Mouse (Mus musculus) kidney, embryonic 14.5 days (tissue): ENCODE data around the gene Klhl15. TPM values are rescaled to one million over a fixed set of nuclear protein-coding genes. Genes with fewer than 3 reads are reported as not detected.
A peak's percentile ranks its signal among the peaks of the same experiment; 100 is the strongest.

Experiments
- ATAC-seq: fragments of 200-750 bp; cut with Nextera tagmentation; 2 replicates; pipeline ENCODE4 v1.8.0; 2017; ENCODE audit warnings: moderate number of reproducible peaks, mild to moderate bottlenecking, moderate TSS enrichment, moderate library complexity; ENCODE audit not compliant: low FRiP score, low TSS enrichment
- H3K27ac ChIP-seq: fragments of 300-500 bp; sonication (generic); 2 replicates; pipeline ENCODE4 v1.5.1; 2014; ENCODE audit warnings: low read depth, mild to moderate bottlenecking, low read length, moderate library complexity, mixed read lengths
- H3K27me3 ChIP-seq: fragments of 300-500 bp; sonication (generic); 2 replicates; pipeline ENCODE4 v1.6.1; 2014; ENCODE audit warnings: mild to moderate bottlenecking, low read length; ENCODE audit not compliant: control insufficient read depth, insufficient read depth
- H3K36me3 ChIP-seq: fragments of 300-500 bp; sonication (generic); 2 replicates; pipeline ENCODE4 v1.6.1; 2014; ENCODE audit warnings: low read length, mixed read lengths; ENCODE audit not compliant: control insufficient read depth, insufficient read depth
- H3K4me1 ChIP-seq: fragments of 300-500 bp; sonication (generic); 2 replicates; pipeline ENCODE4 v1.6.1; 2014; ENCODE audit warnings: low read length, mixed read lengths; ENCODE audit not compliant: control insufficient read depth, insufficient read depth
- H3K4me2 ChIP-seq: fragments of 300-500 bp; sonication (generic); replicated peaks from 2 replicates; pipeline ENCODE4 v1.6.1; 2014; ENCODE audit warnings: low read depth, mild to moderate bottlenecking, low read length
- H3K4me3 ChIP-seq: fragments of 300-500 bp; sonication (generic); 2 replicates; pipeline ENCODE4 v1.5.1; 2014; ENCODE audit warnings: mild to moderate bottlenecking, low read length
- H3K9ac ChIP-seq: fragments of 300-500 bp; sonication (generic); 2 replicates; pipeline ENCODE4 v1.6.1; 2014; ENCODE audit warnings: low read depth, mild to moderate bottlenecking, low read length, moderate library complexity
- H3K9me3 ChIP-seq: fragments of 300-500 bp; sonication (generic); 2 replicates; pipeline ENCODE4 v1.6.1; 2016; ENCODE audit warnings: low read length; ENCODE audit not compliant: control insufficient read depth
- WGBS: fragments of 180-500 bp; shearing (Covaris S2); extraction: QIAGEN DNeasy Blood & Tissue Kit; methylation state at CpG from one replicate; pipeline ENCODE4 v1.1.7; 2014; 5-methylcytosine and 5-hydroxymethylcytosine counted together
- microRNA-seq: library from miRNA; unstranded; fragments of <30 nt; microRNA quantifications from one replicate; pipeline ENCODE4, GENCODE M21; 2016
- polyA plus RNA-seq: library from polyadenylated mRNA; unstranded; fragments of >200 nt; fragmentation: Nextera tagmentation; extraction: Ambion mirVana; gene quantifications from 2 replicates; pipeline ENCODE4 v1.2.1, GENCODE M21; 2014

The Klhl15 gene
- polyA plus RNA-seq, 1 experiment from 2014 or later: 13.5 TPM

- H3K4me1 ChIP-seq: no peaks in the 10 kb centered on the region
- H3K9me3 ChIP-seq: no peaks in the 10 kb centered on the region
- peak overlapping the region; percentile 45 for H3K4me2 ChIP-seq
- peaks cover 8% of the 10 kb centered on the region for H3K27me3 ChIP-seq
- no peak for ATAC-seq
- H3K9ac ChIP-seq: peak overlapping the region; percentile 72
- WGBS: 23% methylated on average over 25 of the region's 25 CpGs
- H3K27ac ChIP-seq: peak overlapping the region; percentile 76
- peak overlapping the region; percentile 64 for H3K4me3 ChIP-seq
- no peaks in the 10 kb centered on the region for H3K36me3 ChIP-seq
These were observed 365 bp upstream of the Klhl15 start for GRCm38 (mm10) chrX:94233936-94234531.

- Histone ChIP-seq H3K36me3 (no peaks in the 10 kb centered on the region), H3K9ac (peak overlapping the region; percentile 72), H3K4me1 (no peaks in the 10 kb centered on the region), H3K27me3 (peaks cover 8% of the 10 kb centered on the region), H3K4me3 (peak overlapping the region; percentile 64), H3K4me2 (peak overlapping the region; percentile 41), H3K27ac (peak overlapping the region; percentile 76), H3K9me3 (no peaks in the 10 kb centered on the region)
- WGBS: 18% methylated on average over 35 of the region's 35 CpGs
- peak; percentile 51; the same call in 1 of the 2 replicates for ATAC-seq
These were observed 774 bp downstream of the Klhl15 start for GRCm38 (mm10) chrX:94235190-94235555.

GRCm38 (mm10) chrX:94235601-94236000 lies 1.2 kb downstream of the Klhl15 start:
- H3K27ac ChIP-seq: no peak overlapping the region
- WGBS: 30% methylated on average over 12 of the region's 12 CpGs
- ATAC-seq: no peak
- no peaks in the 10 kb centered on the region for H3K9me3 ChIP-seq
- peaks cover 8% of the 10 kb centered on the region for H3K27me3 ChIP-seq
- H3K36me3 ChIP-seq: no peaks in the 10 kb centered on the region
- H3K4me3 ChIP-seq: peak overlapping the region; percentile 64
- peak overlapping the region; percentile 72; the same call in 1 of the 2 replicates for H3K9ac ChIP-seq
- peak overlapping the region; percentile 41 for H3K4me2 ChIP-seq
- no peaks in the 10 kb centered on the region for H3K4me1 ChIP-seq

GRCm38 (mm10) chrX:94288923-94289322 lies 54.5 kb downstream of the Klhl15 start:
- H3K27ac ChIP-seq: no peak overlapping the region
- H3K4me1 ChIP-seq: no peaks in the 10 kb centered on the region
- no peaks in the 10 kb centered on the region for H3K36me3 ChIP-seq
- no peaks in the 10 kb centered on the region; the same call in 1 of the 2 replicates for H3K27me3 ChIP-seq
- no peak overlapping the region for H3K9ac ChIP-seq
- no peaks in the 10 kb centered on the region for H3K9me3 ChIP-seq
- H3K4me3 ChIP-seq: no peak overlapping the region
- H3K4me2 ChIP-seq: no peak overlapping the region
- WGBS: 29% methylated on average over 2 of the region's 2 CpGs
- ATAC-seq: no peak

GRCm38 (mm10) chrX:94302928-94303327 lies 68.5 kb downstream of the Klhl15 start:
- no peak for ATAC-seq
- H3K9me3 ChIP-seq: no peaks in the 10 kb centered on the region
- no peak overlapping the region for H3K9ac ChIP-seq
- H3K4me2 ChIP-seq: no peak overlapping the region
- H3K36me3 ChIP-seq: no peaks in the 10 kb centered on the region
- no peaks in the 10 kb centered on the region; the same call in 1 of the 2 replicates for H3K27me3 ChIP-seq
- no peaks in the 10 kb centered on the region for H3K4me1 ChIP-seq
- no peak overlapping the region for H3K27ac ChIP-seq
- no peak overlapping the region for H3K4me3 ChIP-seq
- WGBS: 56% methylated on average over 2 of the region's 2 CpGs

- no peak for ATAC-seq
- 84% methylated on average over 11 of the region's 11 CpGs for WGBS
- Histone ChIP-seq H3K36me3 (no peaks in the 10 kb centered on the region), H3K4me1 (no peaks in the 10 kb centered on the region), H3K27ac (no peak overlapping the region), H3K4me3 (no peak overlapping the region), H3K4me2 (no peak overlapping the region), H3K9ac (no peak overlapping the region), H3K27me3 (0 out of 2 replicates have a peak, but pooled peaks cover 3% of the 10 kb centered on the region), H3K9me3 (no peaks in the 10 kb centered on the region)
These were observed 86.9 kb downstream of the Klhl15 start for GRCm38 (mm10) chrX:94321036-94321902.

Small RNAs within 50 kb of the gene (microRNA-seq; reads per million reads assigned to microRNA genes)
- not detected for gene Mir7673

Other genes with a start within 250 kb of the Klhl15 start
- gene Zfx, start 110.9 kb upstream of the Klhl15 start, polyA plus RNA-seq: 24.9 and 44.1 TPM in 2 replicates
- 78.6 and 84.2 TPM in 2 replicates for gene Eif2s3x, start 21.7 kb upstream of the Klhl15 start, polyA plus RNA-seq
- gene Fam90a1b, start 132.2 kb downstream of the Klhl15 start, polyA plus RNA-seq: 0.16 and 0.17 TPM in 2 replicates
- 113 and 118 TPM in 2 replicates for gene Apoo, start 132.5 kb downstream of the Klhl15 start, polyA plus RNA-seq